Mouse (Mus musculus) hematopoietic stem cell, adult 5-6 weeks (primary cell): ENCODE results near the gene Acsm4. TPM values are rescaled to one million over a fixed set of nuclear protein-coding genes. Genes with fewer than 3 reads are reported as not detected.

Source experiments
- ATAC-seq, 2 experiments: fragments of 125-278 bp in 1 of 2; replicated peaks in 1 of 2; 2 replicates each; pipeline ENCODE4 v1.8.0; 2016 to 2017; ENCODE audit warnings: inconsistent platforms in 2 of 2, mild to moderate bottlenecking in 2 of 2, moderate number of reproducible peaks in 2 of 2, low read depth in 1 of 2, moderate TSS enrichment in 1 of 2; ENCODE audit not compliant: low FRiP score in 2 of 2, poor library complexity in 2 of 2, severe bottlenecking in 2 of 2, insufficient read depth in 1 of 2, low TSS enrichment in 1 of 2
- total RNA-seq: library from RNA; stranded (forward); fragments of 172-1452, 232-1000 nt; gene quantifications from 2 replicates; pipeline ENCODE4 v1.2.3, GENCODE M21; 2017

Gene Acsm4
- total RNA-seq, 1 experiment from 2014 or later, result not detected

DNA sequence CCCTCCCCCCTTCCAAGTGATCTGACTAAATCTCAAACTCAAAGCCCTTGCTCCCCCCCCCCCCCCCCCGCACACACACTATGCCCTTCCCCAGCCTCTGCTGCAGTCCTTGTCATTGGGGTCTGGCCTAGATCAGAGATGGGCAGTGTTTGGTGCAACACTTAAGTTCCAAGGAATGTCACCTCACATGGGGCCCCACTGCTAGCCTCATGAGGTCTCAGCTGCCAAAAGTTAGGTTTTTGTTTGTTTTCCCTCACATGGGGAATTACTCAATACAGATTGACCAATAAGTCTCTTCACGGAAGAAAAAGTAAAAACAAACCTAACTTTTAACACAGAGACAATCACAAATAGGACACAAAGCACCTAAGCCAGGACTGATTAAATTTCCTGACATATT lies 58.9 kb downstream of the Acsm4 start:
- ATAC-seq, result no peak

DNA sequence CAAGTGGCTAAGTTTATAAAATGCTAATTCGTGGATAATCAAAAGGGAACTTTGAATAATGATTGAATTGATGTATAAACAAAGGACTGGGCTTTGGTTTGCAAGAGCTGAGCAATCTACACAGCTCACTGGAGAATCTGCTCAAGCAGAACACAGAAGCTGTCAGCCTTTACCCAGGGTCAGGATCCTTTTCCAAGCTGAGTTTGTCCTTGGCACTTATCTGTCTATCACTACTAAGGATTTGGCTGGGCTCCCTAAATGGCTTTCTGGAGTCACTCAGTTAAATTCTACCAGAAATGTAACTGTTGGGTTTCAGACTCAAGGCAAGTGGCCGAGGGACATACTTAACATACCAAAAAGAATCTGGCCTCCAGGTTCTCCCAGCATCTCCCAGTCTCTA lies 60.1 kb downstream of the Acsm4 start:
- ATAC-seq, result no peak

DNA sequence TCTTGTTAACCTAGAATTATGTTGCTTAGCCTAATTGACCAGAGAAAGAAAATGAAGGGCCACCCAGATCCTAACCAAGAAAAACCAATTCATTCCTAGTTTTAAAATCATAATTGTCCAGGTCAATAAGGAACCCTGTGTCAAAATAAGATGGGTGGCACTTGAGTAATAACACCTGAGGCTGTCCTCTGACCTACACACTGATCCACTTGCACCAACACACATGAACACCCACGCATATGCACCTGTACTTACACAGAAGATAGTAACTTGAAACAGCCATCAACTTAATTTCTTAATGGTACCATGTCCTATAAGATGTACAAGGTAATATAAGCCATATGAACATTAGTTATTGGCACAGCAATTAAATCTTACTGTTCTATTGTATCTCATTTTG lies 63.9 kb downstream of the Acsm4 start:
- no peak for ATAC-seq

GRCm38 (mm10) chr7:119760527-119760951 lies 70.7 kb downstream of the Acsm4 start, which contains the start of gene Acsm3:
Gene Acsm3, plus strand, starts transcription at chr7:119760923.
- ATAC-seq, result no peak

- ATAC-seq, result no peak
These were observed 72.4 kb downstream of the Acsm4 start for GRCm38 (mm10) chr7:119762166-119762697.

Other genes with a start within 250 kb of the Acsm4 start
- not detected in 2 replicates for gene Gp2, start 230.7 kb upstream of the Acsm4 start, total RNA-seq
- not detected in 2 replicates for gene Umod, start 210.7 kb upstream of the Acsm4 start, total RNA-seq
- not detected in 2 replicates for gene Acsm5, start 170.6 kb upstream of the Acsm4 start, total RNA-seq
- not detected in 2 replicates for gene Pdilt, start 166.5 kb upstream of the Acsm4 start, total RNA-seq
- not detected in 2 replicates for gene Acsm2, start 135.7 kb upstream of the Acsm4 start, total RNA-seq
- not detected in 2 replicates for gene Acsm1, start 83.0 kb upstream of the Acsm4 start, total RNA-seq
- 119 and 154 TPM in 2 replicates for gene Thumpd1, start 30.8 kb downstream of the Acsm4 start, total RNA-seq
- not detected in 2 replicates for gene Acsm3, start 70.9 kb downstream of the Acsm4 start, total RNA-seq
- gene Rexo5, start 104.0 kb downstream of the Acsm4 start, total RNA-seq, result 30.9 and 35.1 TPM in 2 replicates
- gene Eri2, start 104.0 kb downstream of the Acsm4 start, total RNA-seq, result 14.0 and 14.8 TPM in 2 replicates
- gene Lyrm1, start 205.8 kb downstream of the Acsm4 start, total RNA-seq, result 5.9 and 6.9 TPM in 2 replicates
- 9.3 and 10.8 TPM in 2 replicates for gene Dcun1d3, start 206.3 kb downstream of the Acsm4 start, total RNA-seq